Mouse (Mus musculus) lung, adult 18-20 months (tissue): ENCODE results near the gene Jun.

Experiments used
- DNase-seq, 2 experiments: peaks; one replicate each; pipeline ENCODE4 v3.0.0; 2022; ENCODE audit warnings: mixed read lengths in 2 of 2

Gene Jun

DNA sequence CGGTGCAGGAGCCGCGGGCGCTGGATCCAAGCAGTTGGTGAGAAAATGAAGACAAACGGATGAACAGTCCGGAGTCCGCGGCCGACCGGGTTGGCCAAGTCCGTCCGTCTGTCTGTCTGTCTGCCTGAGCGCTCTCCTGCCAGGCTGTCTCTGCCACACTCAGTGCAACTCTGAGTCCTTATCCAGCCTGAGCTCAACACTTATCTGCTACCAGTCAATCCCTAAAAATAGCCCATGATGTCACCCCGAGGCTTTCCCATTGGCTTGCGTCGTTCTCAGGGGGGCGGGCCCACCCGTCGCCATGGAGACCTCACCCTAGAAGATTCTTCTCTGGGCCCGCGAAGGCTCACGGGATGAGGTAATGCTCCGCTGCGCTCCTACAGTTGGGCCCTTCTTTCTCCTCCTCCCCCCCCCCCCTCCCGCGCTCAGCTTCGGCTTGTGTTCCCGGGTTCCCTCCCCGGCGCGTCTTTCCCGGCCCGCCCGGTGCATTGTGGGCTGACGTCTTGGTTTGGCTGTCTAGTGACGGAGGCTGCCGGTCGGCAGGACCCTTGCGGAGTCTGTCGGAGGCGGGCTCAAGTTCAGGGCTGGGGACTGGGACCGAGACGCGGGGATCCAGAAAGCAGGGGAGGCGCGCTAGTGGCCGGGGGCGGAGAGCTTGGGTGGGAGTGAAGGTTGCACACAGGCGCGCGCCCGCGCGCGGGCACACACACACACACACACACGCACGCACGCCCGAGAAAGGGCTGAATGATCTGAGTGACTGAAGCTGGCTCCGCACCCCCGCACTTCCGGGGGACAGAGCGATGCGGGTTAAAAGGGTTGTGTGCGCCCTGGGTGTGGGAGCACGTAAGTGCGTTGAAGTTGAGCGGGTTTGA is at the start of gene Jun:
TSS of gene Jun (minus strand) at position 198 of the 875 bp plus-strand sequence.
- peak; percentile 100 for DNase-seq

DNA sequence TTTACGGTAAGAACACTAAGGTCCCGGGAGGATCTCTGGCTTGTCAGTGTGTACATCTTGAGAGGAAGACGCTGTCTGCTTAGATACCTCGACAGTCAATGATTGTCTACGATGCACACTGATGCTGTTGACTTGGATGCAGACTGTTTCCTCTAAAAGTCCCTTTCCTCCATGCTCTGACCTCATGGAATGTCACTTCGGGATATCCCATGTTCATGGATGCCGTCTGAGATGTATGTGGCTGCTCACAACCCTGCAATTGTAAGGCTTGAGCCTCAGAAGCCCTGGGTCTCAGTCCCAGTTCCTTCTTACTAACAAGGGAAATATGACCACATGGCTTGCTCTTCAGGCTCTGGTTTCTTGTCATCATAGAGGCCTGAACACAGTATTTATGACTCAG is 49.7 kb upstream of the Jun start:
- no peak for DNase-seq

DNA sequence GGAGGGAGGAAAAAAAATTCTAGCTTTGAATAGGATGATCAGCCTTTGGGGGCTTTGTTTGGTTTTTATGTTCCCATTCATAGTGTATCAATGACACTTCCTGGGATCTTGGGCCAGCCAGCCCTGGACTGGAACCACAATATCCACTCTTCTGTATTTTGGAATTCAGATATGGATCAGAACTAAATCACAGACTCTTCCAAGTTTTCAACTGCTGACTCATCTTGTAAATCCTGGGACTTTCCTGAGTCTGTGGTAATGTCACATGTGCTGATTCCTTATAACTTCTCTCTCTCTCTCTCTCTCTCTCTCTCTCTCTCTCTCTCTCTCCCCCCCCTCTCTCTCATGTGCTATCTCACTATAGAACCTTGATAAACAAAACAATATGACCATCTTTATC is 48.7 kb upstream of the Jun start:
- no peak for DNase-seq

DNA sequence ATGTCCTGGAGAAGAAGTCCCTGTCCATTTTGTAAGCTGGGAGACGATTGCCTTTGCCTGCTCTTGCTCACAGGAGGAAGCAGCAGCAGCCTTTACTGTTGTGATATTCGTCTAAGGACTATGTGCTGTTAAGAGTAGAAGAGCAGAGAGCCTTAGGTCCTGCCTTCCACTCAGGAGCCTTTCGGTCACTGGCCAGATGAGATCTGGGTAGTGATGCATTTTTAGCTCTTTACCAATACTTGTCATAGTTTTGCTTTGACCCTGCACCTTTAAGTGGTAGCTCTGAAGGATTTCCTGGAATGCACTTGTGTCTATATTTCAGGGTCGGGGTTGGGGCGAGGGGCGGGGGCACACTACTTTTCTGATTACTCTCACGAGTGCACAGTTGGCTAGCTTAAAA is 47.4 kb upstream of the Jun start:
- no peak for DNase-seq

DNA sequence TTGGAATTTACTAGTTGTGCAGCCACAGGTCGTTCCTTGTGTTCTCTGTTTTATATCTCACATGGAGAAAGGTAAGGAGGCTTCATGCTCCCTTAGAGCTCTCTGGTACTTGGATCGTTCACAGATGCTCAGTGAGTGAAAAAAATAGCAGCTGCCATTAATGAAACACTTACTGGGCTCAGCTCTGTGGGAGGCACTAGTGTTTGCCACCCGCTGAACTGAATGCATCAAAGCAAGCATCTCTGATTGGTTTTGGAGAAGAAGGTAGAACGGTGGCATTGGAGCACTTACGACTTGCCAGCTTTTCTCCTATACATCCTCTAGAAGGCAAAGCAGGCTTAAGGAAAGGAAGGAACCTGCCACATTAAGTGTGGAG is 46.7 kb upstream of the Jun start:
- no peak for DNase-seq

DNA sequence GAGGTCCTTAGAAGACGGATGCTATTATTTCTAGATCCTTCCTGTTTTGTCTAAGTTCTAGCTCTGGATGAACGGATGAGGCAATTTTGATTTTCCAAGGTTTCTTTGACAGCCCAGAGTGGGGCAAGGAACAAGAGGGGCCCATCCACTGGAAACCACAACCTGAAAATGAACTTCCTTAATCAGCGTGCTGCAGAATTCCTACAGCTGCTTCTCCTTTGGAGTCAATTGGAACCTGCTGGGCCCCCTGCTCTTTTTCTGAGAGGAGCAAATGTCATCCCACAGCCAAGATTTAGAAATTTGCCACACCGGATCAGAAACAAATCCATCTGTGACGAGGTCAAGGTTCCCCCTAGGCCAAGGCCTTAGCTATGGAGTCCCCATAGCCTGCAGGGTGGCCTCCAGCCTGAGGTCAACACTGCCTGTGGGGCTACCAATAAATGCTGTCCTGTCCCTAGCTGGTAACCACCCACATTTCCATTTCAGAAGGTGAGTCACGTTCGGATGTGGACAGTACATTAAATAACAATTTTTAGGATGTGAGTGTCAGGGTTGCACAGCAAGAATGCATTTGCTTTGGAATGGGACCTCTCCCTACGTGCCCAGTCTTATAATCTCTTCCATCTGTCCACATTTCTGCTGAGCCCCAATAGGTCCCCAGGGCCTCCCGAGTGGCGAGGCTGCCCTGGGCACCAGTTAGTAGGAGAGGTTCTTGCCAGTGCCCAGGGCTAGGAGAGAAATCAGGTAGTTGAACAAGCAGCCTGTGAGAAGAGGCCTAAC is 46.1 kb upstream of the Jun start:
- no peak for DNase-seq

DNA sequence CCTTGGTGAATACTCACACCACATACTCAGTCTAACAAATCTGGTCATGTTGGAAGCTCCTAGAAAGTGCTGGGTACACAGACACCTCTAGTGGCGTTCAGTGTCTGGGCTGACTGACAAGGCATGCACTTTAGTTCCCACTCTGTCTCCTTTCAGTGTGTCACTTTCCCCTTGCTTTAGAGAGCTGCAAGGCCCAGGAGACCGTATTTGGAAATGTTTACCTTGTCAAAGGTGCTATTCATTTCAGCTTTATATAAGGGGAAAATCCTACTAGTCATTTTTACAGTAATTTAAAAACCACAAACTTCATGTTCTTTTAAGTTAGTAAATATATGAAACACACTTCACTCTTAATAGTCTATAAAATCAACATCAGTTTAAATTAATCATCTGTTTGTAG is 44.7 kb upstream of the Jun start:
- no peak for DNase-seq

DNA sequence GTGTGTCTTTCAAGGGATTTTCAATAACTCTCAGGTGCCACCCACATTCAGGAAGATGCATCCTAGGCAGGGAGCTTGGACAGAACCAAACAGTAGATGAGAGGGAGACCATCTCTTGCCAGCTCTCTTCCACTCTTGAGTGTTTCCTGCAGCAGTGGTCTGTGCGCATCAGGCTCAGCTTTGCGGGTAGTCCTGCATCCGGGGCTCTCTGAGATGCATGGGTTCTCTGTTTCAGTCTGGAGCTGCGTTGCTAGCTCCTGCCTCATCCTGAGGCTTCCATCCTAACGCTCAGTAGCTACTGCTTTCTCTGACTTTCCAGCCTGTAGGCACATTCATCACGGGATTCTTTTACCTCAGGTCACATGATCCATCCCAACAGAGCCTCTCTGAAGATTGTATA is 43.9 kb upstream of the Jun start:
- no peak for DNase-seq

DNA sequence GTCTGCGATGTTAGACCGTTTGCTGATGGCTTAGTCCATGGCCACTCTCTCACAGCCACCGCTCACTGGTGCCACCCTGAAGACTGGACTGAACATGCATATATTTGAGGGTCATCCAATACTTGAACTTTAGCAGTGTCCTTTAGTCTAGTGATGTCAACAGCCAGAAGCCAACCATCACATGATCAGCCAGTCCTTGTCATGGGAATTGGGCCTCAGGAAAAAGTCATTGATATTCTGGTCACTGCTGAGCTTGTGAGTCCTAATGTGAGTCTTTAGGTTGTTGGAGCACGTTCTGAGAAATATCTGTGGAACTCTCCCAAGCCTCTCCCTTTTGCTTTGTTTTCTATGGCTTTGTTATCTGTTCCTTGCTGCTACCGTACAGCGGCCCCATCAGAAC is 43.3 kb upstream of the Jun start:
- DNase-seq = no peak

DNA sequence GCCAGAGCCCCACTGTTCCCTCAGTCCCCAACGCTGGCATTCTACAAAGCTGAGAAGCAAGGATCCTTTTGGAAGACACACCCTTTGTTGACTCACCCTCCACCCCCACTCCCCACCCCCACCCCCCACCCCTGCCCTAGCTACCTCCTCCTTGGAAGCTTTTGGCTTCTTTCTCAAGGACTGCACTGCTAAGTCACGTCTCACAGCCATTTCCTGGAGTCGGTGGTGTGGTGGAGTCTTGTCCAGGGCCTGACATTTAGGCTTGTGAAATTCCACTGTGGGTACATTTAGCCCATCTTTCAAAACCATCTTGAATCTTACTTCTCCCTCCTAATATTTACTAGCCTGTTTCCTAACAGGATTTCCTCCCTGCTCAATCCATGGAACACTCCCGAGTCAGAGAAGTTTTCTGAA is 42.7 kb upstream of the Jun start:
- DNase-seq = peak; percentile 70 to 80

DNA sequence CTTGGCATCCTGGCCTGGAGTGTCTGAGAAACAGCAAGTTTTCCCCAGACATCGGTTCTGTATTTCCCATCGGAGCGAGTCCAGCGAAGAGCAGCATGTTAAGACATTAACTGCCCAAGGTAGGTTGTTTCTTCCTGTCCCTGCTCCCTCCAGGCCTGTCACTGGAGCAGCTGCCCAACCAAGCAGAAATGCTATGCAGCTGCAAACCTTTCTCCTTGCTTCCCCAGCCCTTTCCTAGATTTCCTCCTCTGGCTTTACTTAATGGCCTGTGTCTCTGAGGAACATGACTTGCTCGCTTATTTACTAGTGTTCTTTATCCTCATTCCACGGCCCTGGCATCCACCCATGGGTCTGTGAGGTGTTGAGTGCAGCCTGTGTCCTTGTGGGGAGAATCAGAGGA is 41.6 kb upstream of the Jun start:
- DNase-seq = no peak

DNA sequence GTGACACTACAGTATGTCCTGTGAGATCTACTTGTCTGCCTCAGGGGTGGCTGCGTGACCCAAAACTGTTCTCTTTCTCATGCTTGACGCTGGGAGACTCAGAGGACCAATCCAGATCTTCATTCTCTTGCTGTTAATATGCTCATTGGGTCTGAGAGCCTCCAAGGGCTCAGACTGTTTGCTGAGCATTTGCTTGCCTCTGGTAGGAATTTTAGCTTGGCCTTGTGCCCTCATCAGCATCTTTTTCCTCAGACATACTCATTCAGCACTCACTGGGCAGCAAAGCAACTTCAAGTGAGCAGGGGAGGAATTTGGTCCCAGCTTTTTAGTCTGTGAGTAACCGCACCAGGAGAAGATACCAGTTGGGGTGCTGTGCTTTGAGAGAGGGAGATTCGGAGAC is 40.5 kb upstream of the Jun start:
- DNase-seq = no peak

DNA sequence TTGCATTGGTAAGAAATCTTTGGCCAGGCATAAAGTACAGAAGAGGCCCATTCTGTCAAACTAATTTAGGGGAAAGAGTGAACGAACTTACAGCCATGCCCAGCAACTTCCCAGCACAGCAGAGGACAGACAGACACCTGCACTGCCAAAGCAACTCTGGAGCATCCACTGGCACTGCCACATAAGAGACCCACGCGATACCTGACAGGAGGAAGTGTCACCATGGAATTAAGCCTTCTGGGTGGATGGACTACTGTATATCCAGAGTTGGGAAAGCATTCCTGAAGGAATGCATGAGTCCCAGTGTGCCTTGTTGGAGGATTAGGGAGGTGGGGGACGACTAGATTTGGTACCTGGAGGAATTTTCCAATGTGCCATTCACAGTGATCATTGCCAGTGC is 39.5 kb upstream of the Jun start:
- DNase-seq = no peak

DNA sequence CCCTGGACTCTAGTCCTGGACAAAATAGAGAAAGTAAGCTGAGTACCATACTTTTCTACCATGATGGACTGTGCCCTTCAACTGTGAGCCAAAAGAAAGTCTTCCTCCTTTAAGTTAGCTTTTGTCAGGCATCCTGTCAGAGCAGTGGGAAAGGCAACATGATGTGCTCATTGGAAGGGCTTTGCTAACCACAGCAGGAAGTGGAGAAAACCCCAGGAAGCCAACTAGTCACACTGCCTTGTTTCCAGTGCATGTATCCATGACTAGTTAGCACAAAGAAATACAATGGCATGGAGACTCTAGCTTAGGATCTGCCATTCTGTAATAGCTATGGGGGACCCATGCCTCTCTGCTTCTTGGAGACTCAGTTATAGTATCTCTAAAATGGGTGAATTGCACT is 37.9 kb upstream of the Jun start:
- no peak for DNase-seq

DNA sequence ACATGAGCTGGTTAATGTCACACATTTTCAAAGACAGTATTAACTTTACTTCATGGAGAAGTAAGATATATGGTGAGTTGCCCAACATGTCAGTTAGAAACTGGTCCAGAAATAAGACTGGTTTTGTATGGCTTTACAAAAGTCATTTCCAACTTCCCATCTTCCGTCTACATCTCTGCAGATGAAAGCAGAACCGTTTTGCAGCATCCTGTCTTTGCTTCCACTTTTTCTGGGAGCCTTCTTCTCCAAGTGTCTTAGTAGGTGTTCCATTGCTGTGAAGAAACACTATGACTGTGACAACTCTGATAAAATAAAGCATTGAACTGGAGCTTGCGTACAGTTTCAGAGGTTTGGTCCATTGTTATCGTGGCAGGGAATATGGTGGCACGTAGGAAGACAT is 37.0 kb upstream of the Jun start:
- DNase-seq = no peak

DNA sequence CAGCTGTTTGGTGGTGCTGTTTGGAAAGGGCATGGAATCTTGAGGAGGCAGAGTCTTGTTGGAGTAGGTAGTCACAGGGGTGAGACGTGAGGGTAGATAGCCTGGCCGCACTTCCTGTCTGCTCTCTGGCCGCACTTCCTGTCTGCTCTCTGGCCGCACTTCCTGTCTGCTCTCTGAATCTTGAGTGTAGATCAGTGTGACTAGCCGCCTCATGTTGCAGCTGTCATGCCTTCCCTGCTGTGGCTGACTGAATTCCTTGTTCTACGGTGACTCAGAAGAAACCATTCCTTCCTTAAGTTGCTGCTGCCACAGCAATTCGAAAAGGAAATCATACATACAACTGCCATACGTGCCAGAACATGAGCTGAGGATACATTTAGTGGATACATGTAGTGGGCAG is 31.9 kb upstream of the Jun start:
- no peak for DNase-seq

DNA sequence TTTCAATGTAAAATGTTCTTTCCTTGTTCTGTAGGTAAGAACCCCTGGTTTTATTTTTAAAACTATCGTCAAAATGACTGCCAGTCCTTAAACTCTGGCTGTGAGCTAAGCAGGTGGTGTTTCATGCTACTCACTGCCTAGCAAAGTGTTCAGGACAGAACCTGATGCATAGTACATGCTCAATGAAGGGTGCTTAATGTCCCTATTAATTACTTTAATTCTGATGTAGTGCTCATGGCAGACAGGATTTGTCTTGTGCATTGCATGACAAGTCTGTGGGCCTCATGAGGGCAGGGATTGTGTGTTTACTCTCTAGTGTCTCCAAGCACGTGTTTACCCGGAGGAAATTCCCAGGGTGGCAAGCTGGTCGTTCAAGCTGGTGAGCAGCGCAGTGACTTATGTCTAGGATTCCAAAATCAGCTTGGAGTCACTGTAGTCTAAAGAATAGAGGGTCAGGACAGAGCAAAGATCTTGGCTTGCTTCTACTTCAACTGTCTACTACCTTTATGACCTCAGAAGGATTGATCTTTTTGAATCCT is 31.2 kb upstream of the Jun start:
- no peak for DNase-seq

DNA sequence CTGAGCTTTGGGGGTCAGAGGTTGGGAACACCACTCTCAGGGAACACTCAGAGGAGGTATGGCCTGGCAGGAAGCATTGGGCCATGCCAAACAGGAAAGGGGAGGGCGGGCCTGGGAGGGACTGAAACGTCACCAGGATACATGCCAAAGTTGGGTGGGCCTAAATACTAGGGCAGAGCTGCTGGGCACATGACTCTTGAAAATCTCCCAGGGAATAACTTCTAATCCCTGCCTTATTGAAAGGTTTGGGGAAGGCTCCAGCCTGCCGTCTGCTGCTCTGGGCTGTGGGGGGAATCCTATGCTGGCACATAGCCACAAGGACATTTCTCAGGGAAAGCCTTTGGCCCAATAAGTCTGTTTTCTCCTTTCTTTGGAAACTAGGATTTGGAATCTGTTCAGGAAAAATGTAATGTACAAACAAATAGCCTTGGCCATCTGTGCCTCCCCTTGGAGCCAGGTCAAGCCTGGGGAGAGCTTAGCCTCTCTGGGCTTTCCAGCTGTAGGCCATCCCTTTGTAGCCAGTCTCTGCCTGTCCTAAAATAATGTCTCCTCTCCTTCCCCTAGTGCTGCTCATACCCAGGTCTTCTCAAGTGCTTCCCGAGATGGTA is 30.6 kb upstream of the Jun start:
- peak; percentile 83 to 90 for DNase-seq

DNA sequence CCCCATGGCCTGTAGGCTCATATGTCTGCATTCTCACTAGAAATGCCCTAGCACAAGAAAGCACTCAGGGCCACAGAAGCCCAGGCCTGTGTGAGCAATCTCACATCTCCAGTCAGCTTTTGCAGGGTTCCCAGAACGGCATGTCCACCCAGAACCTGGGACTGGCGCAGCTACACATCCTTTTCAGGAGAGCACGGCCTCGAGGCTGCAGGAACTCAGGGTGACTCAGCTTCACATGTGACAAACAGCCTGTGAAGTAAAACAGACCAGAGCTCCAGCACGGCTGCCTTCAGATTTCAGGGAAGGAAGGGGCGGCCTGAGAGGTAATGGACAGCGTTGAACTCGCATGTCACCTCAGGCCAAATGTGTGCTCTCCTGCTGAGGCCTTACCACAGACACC is 29.6 kb upstream of the Jun start:
- DNase-seq = peak in 1 of 2 experiments; percentile 46

DNA sequence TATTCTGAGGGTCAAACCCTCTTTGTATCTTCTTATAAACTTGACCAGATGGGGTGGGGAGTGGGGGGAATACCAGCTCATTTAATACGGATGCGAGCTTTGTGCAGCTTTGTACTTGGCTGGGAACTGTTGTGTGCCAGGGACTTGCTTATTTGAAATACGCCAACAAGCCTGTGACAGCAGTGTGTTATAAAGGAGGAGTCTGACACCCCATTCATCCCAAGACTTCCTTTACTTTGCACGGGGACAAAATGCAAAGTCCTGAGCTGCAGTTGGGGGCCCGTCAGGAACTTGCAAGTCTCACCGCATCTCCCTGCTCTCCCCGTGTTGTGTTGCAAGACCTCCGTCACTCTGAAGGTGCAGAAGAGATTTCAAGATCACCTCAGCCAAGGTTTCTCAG is 26.6 kb upstream of the Jun start:
- peak in 1 of 2 experiments; percentile 39 for DNase-seq

DNA sequence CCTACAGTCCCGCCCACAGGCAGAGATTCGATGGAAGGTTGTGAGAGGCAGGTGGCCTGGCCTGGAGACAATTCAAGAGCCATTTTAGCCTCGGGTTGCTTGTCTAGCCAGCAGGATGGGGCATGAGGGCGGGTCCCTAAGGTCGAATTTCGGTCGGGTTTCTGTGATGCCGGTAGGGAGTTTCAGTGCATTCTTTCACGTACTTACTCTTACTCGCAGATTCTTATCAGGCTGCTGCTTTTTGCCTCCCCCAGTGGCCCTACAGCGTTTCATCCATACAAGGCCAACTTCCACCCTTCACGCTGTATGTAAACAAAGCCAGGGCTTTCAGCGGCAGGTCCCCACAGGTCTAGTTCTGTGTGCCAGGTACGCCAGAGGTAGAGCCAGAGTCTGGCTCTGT is 24.3 kb upstream of the Jun start:
- peak; percentile 34 to 46 for DNase-seq

DNA sequence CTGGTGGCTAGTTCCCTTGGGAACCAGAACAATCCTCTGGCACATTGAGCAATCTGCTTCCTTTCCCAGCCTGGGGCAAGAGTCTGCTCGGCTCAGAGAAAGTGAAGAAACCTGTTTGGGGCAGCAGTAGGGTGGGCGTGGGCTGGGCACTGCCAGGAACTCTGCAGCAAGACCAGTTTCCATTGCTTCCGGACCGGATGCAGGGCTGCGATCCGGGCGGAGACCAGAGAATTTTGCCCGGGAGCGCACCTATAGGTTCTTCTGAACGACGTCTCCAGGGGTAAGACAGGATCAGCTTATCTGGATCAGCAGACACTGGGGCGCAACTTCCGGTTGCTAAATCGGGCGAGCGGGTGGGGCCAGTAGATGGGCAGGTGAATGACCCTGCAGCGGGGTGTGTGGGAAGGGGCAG is 23.6 kb upstream of the Jun start:
- peak; percentile 56 to 83 for DNase-seq

DNA sequence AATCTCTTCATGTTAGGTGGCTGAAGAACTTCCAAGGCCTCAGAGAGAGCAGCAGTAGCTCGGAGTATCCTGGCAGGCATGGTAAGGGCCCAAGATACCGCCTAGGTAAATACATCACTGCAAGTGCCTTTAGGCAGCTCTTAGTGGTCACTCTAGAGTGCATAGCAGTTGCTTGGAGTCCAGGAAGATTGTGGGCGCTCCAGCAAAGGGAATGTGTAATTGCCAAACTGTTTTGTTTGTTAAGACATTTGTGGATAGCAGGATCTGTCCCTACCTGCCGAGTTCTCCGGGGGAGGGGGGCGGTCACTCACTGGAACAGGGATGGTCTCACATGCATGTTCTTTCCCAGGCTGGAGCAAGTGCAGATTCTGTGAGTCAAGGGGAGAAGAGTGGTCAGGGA is 22.3 kb upstream of the Jun start:
- DNase-seq = peak; percentile 54 to 73
